Mouse (Mus musculus) liver, embryonic 13.5 days (tissue): ENCODE measurements around the gene Pank3. TPM values are rescaled to one million over a fixed set of nuclear protein-coding genes. Genes with fewer than 3 reads are reported as not detected.
"Not testable (repeated sequence)": the region's sequence is repeated elsewhere in the genome, so short reads cannot be mapped to it uniquely, and the experiment has no call there.

Experiments used
- ATAC-seq: fragments of 200-750 bp; cut with Nextera tagmentation; 2 replicates; pipeline ENCODE4 v1.8.0; 2017; ENCODE audit warnings: low read depth, mild to moderate bottlenecking, moderate number of reproducible peaks, moderate library complexity
- DNase-seq: peaks from one replicate; pipeline ENCODE4 v3.0.0; 2022
- H3K27ac ChIP-seq: fragments of 300-500 bp; sonication (generic); 2 replicates; pipeline ENCODE4 v1.5.1; 2015; ENCODE audit warnings: moderate library complexity, mild to moderate bottlenecking, inconsistent platforms
- H3K27me3 ChIP-seq: fragments of 300-500 bp; sonication (generic); 2 replicates; pipeline ENCODE4 v1.6.1; 2015; ENCODE audit warnings: mild to moderate bottlenecking, inconsistent platforms
- H3K36me3 ChIP-seq: fragments of 300-500 bp; sonication (generic); 2 replicates; pipeline ENCODE4 v1.6.1; 2015; ENCODE audit warnings: mild to moderate bottlenecking, inconsistent platforms
- H3K4me1 ChIP-seq: fragments of 300-500 bp; sonication (generic); replicated peaks from 2 replicates; pipeline ENCODE4 v1.6.1; 2015; ENCODE audit warnings: inconsistent platforms
- H3K4me2 ChIP-seq: fragments of 300-500 bp; sonication (generic); 2 replicates; pipeline ENCODE4 v1.6.1; 2015; ENCODE audit warnings: inconsistent platforms, mild to moderate bottlenecking, moderate library complexity
- H3K4me3 ChIP-seq: fragments of 300-500 bp; sonication (generic); replicated peaks from 2 replicates; pipeline ENCODE4 v1.5.1; 2015; ENCODE audit warnings: mild to moderate bottlenecking, inconsistent platforms
- H3K9ac ChIP-seq: fragments of 300-500 bp; sonication (generic); 2 replicates; pipeline ENCODE4 v1.6.1; 2015; ENCODE audit warnings: mild to moderate bottlenecking, inconsistent platforms
- H3K9me3 ChIP-seq: fragments of 300-500 bp; sonication (generic); replicated peaks from 2 replicates; pipeline ENCODE4 v1.6.1; 2016; ENCODE audit warnings: inconsistent platforms
- WGBS: fragments of 180-500 bp; shearing (Covaris S2); methylation state at CpG from one replicate; pipeline ENCODE4 v1.1.7; 2015; ENCODE audit not compliant: insufficient replicate concordance; 5-methylcytosine and 5-hydroxymethylcytosine counted together
- polyA plus RNA-seq: library from polyadenylated mRNA; unstranded; fragments of >200 nt; fragmentation: Nextera tagmentation; extraction: Ambion mirVana; gene quantifications from 2 replicates; pipeline ENCODE4 v1.2.1, GENCODE M21; 2015

Gene Pank3
- polyA plus RNA-seq, 1 experiment from 2014 or later, result 4.1 TPM

- 78% methylated on average over 3 of the region's 3 CpGs for WGBS
- H3K4me2 ChIP-seq, result no peak overlapping the region
- H3K4me3 ChIP-seq, result no peak overlapping the region
- H3K27me3 ChIP-seq, result no peaks in the 10 kb centered on the region
- H3K36me3 ChIP-seq, result peaks cover 71% of the 10 kb centered on the region
- H3K9ac ChIP-seq, result no peak overlapping the region
- H3K9me3 ChIP-seq, result no peaks in the 10 kb centered on the region
- ATAC-seq (no peak), DNase-seq (no peak)
- no peaks in the 10 kb centered on the region for H3K4me1 ChIP-seq
- H3K27ac ChIP-seq, result no peak overlapping the region
Observed at GRCm38 (mm10) chr11:35782444-35782843, 13.2 kb downstream of the Pank3 start.

GRCm38 (mm10) chr11:35783038-35783437 is 13.8 kb downstream of the Pank3 start:
- no peak for DNase-seq
- peaks cover 65% of the 10 kb centered on the region for H3K36me3 ChIP-seq
- 78% methylated on average over 5 of the region's 5 CpGs for WGBS
- H3K27ac ChIP-seq, result no peak overlapping the region
- no peak for ATAC-seq
- no peaks in the 10 kb centered on the region for H3K4me1 ChIP-seq
- H3K27me3 ChIP-seq, result no peaks in the 10 kb centered on the region
- H3K4me3 ChIP-seq, result no peak overlapping the region
- no peak overlapping the region for H3K9ac ChIP-seq
- no peaks in the 10 kb centered on the region for H3K9me3 ChIP-seq
- H3K4me2 ChIP-seq, result no peak overlapping the region

- DNase-seq (no peak), ATAC-seq (no peak)
- Histone ChIP-seq H3K4me1 (no peaks in the 10 kb centered on the region), H3K27ac (no peak overlapping the region), H3K9ac (no peak overlapping the region), H3K4me3 (no peak overlapping the region), H3K27me3 (no peaks in the 10 kb centered on the region), H3K4me2 (no peak overlapping the region), H3K36me3 (peaks cover 55% of the 10 kb centered on the region), H3K9me3 (no peaks in the 10 kb centered on the region)
- WGBS, result 83% methylated on average over 3 of the region's 3 CpGs
Observed at GRCm38 (mm10) chr11:35784002-35784401, 14.7 kb downstream of the Pank3 start.

- Histone ChIP-seq H3K4me2 (no peak overlapping the region), H3K4me1 (no peaks in the 10 kb centered on the region), H3K9me3 (no peaks in the 10 kb centered on the region), H3K9ac (no peak overlapping the region), H3K27ac (no peak overlapping the region), H3K27me3 (no peaks in the 10 kb centered on the region), H3K36me3 (peaks cover 50% of the 10 kb centered on the region), H3K4me3 (no peak overlapping the region)
- 90% methylated on average over 4 of the region's 4 CpGs for WGBS
- no peak for DNase-seq
- ATAC-seq, result no peak
Observed at GRCm38 (mm10) chr11:35784537-35784936, 15.3 kb downstream of the Pank3 start.

- H3K4me3 ChIP-seq, result no peak overlapping the region
- H3K4me2 ChIP-seq, result no peak overlapping the region
- no peaks in the 10 kb centered on the region for H3K9me3 ChIP-seq
- peaks cover 40% of the 10 kb centered on the region for H3K36me3 ChIP-seq
- H3K27ac ChIP-seq, result no peak overlapping the region
- DNase-seq (no peak), ATAC-seq (no peak)
- H3K27me3 ChIP-seq, result no peaks in the 10 kb centered on the region
- H3K4me1 ChIP-seq, result no peaks in the 10 kb centered on the region
- 66% methylated on average over 2 of the region's 2 CpGs for WGBS
- no peak overlapping the region for H3K9ac ChIP-seq
Observed at GRCm38 (mm10) chr11:35788443-35788842, 19.2 kb downstream of the Pank3 start.

GRCm38 (mm10) chr11:35792800-35793199 is 23.5 kb downstream of the Pank3 start:
- ATAC-seq, H3K4me1 ChIP-seq, H3K27ac ChIP-seq, H3K4me2 ChIP-seq, DNase-seq, H3K9me3 ChIP-seq, H3K4me3 ChIP-seq, H3K9ac ChIP-seq: not testable (repeated sequence)
- WGBS, result 59% methylated on average over 5 of the region's 5 CpGs
- Histone ChIP-seq H3K36me3 (peaks cover 16% of the 10 kb centered on the region; the same call in 1 of the 2 replicates), H3K27me3 (peaks cover 32% of the 10 kb centered on the region)

- Histone ChIP-seq H3K27me3 (peaks cover 64% of the 10 kb centered on the region), H3K4me3 (peak overlapping the region; percentile 29)
Observed at GRCm38 (mm10) chr11:35797751-35798494, 28.6 kb downstream of the Pank3 start.

GRCm38 (mm10) chr11:35798495-35798820 is 29.2 kb downstream of the Pank3 start:
- H3K4me3 ChIP-seq, result peak overlapping the region; percentile 29
- H3K4me1 ChIP-seq, result peaks cover 9% of the 10 kb centered on the region
- DNase-seq (no peak), ATAC-seq (no peak)
- WGBS, result 4% methylated on average over 23 of the region's 23 CpGs
- no peaks in the 10 kb centered on the region for H3K9me3 ChIP-seq
- H3K4me2 ChIP-seq, result peak overlapping the region; percentile 35
- peaks cover 64% of the 10 kb centered on the region for H3K27me3 ChIP-seq
- no peak overlapping the region for H3K27ac ChIP-seq
- H3K9ac ChIP-seq, result no peak overlapping the region
- H3K36me3 ChIP-seq, result no peaks in the 10 kb centered on the region

More at GRCm38 (mm10) chr11:35797751-35798494, 28.6 kb downstream of the Pank3 start:
- DNase-seq (no peak), ATAC-seq (no peak)
- Histone ChIP-seq H3K9ac (no peak overlapping the region), H3K9me3 (no peaks in the 10 kb centered on the region), H3K4me1 (peaks cover 9% of the 10 kb centered on the region), H3K27ac (no peak overlapping the region), H3K36me3 (no peaks in the 10 kb centered on the region), H3K4me2 (peak overlapping the region; percentile 35)
- WGBS, result 5% methylated on average over 59 of the region's 86 CpGs

GRCm38 (mm10) chr11:35798874-35799273 is 29.6 kb downstream of the Pank3 start, which contains the start of gene Fbll1:
TSS of gene Fbll1 (minus strand) at chr11:35798884.
- H3K4me1 ChIP-seq, result peaks cover 9% of the 10 kb centered on the region
- peaks cover 64% of the 10 kb centered on the region for H3K27me3 ChIP-seq
- H3K9me3 ChIP-seq, result no peaks in the 10 kb centered on the region
- ATAC-seq (no peak), DNase-seq (peak; percentile 7)
- peak within 1 kb of the TSS; percentile 29 for H3K4me3 ChIP-seq
- H3K27ac ChIP-seq, result no peak within 1 kb of the TSS
- H3K4me2 ChIP-seq, result peak within 1 kb of the TSS; percentile 35
- no peak within 1 kb of the TSS for H3K9ac ChIP-seq
- no peaks in the 10 kb centered on the region for H3K36me3 ChIP-seq
- 15% methylated on average over 11 of the region's 11 CpGs for WGBS

GRCm38 (mm10) chr11:35801332-35801731 is 32.0 kb downstream of the Pank3 start:
- no peak overlapping the region for H3K4me2 ChIP-seq
- 51% methylated on average over 5 of the region's 5 CpGs for WGBS
- no peak for ATAC-seq

GRCm38 (mm10) chr11:35811458-35811857 is 42.2 kb downstream of the Pank3 start:
- Histone ChIP-seq H3K9me3 (no peaks in the 10 kb centered on the region), H3K4me2 (no peak overlapping the region), H3K9ac (no peak overlapping the region), H3K27ac (no peak overlapping the region), H3K36me3 (peaks cover 94% of the 10 kb centered on the region), H3K4me1 (no peaks in the 10 kb centered on the region), H3K27me3 (no peaks in the 10 kb centered on the region), H3K4me3 (no peak overlapping the region)
- no peak for DNase-seq
- ATAC-seq, result no peak
- 79% methylated on average over 10 of the region's 10 CpGs for WGBS

More at GRCm38 (mm10) chr11:35801332-35801731, 32.0 kb downstream of the Pank3 start:
- no peak overlapping the region for H3K4me3 ChIP-seq
- no peak overlapping the region for H3K9ac ChIP-seq
- no peaks in the 10 kb centered on the region for H3K36me3 ChIP-seq
- peaks cover 9% of the 10 kb centered on the region for H3K4me1 ChIP-seq
- no peaks in the 10 kb centered on the region for H3K9me3 ChIP-seq
- H3K27ac ChIP-seq, result no peak overlapping the region
- DNase-seq, result no peak
- H3K27me3 ChIP-seq, result peaks cover 46% of the 10 kb centered on the region

GRCm38 (mm10) chr11:35816316-35816715 is 47.0 kb downstream of the Pank3 start:
- Histone ChIP-seq H3K4me1 (no peaks in the 10 kb centered on the region), H3K9me3 (no peaks in the 10 kb centered on the region), H3K9ac (no peak overlapping the region), H3K27me3 (no peaks in the 10 kb centered on the region), H3K4me3 (no peak overlapping the region), H3K27ac (no peak overlapping the region), H3K4me2 (no peak overlapping the region), H3K36me3 (peaks cover 94% of the 10 kb centered on the region)
- DNase-seq (no peak), ATAC-seq (no peak)
- WGBS, result 85% methylated on average over 12 of the region's 12 CpGs
